Mouse (Mus musculus): ENCODE data around the gene Mapt.
"Not testable (repeated sequence)": the region's sequence is repeated elsewhere in the genome, so short reads cannot be mapped to it uniquely, and the experiment has no call there.

Mapt gene

GRCm38 (mm10) chr11:104231041-104231911 lies at the start of gene Mapt:
TSS of gene Mapt (plus strand) at chr11:104231390.
- DNase-seq (ENCODE audit: low read depth, low spot score): peak; percentile 83

GRCm38 (mm10) chr11:104182141-104182540 lies 49.0 kb upstream of the Mapt start:
- DNase-seq (ENCODE audit: low read depth, low spot score): no peak

- DNase-seq (ENCODE audit: low read depth, low spot score): no peak
Observed at GRCm38 (mm10) chr11:104186135-104186836, 44.9 kb upstream of the Mapt start, which contains the start of gene Sppl2c. TSS of gene Sppl2c (plus strand) at chr11:104186327.

- DNase-seq (ENCODE audit: low read depth, low spot score): no peak
Observed at GRCm38 (mm10) chr11:104186837-104187150, 44.4 kb upstream of the Mapt start.

- DNase-seq (ENCODE audit: low read depth, low spot score): no peak
Observed at GRCm38 (mm10) chr11:104187766-104188165, 43.4 kb upstream of the Mapt start.

- no peak for DNase-seq (ENCODE audit: low read depth, low spot score)
Observed at GRCm38 (mm10) chr11:104190008-104190407, 41.2 kb upstream of the Mapt start.

GRCm38 (mm10) chr11:104195382-104195781 lies 35.8 kb upstream of the Mapt start:
- no peak for DNase-seq (ENCODE audit: low read depth, low spot score)

- peak; percentile 79 for DNase-seq (ENCODE audit: low read depth, low spot score)
Observed at GRCm38 (mm10) chr11:104195791-104196190, 35.4 kb upstream of the Mapt start.

GRCm38 (mm10) chr11:104197861-104198260 lies 33.3 kb upstream of the Mapt start:
- peak; percentile 35 for DNase-seq (ENCODE audit: low read depth, low spot score)

- no peak for DNase-seq (ENCODE audit: low read depth, low spot score)
Observed at GRCm38 (mm10) chr11:104203271-104203670, 27.9 kb upstream of the Mapt start.

- no peak for DNase-seq (ENCODE audit: low read depth, low spot score)
Observed at GRCm38 (mm10) chr11:104206573-104206972, 24.6 kb upstream of the Mapt start.

- DNase-seq (ENCODE audit: low read depth, low spot score): no peak
Observed at GRCm38 (mm10) chr11:104209041-104209440, 22.1 kb upstream of the Mapt start.

- DNase-seq (ENCODE audit: low read depth, low spot score): no peak
Observed at GRCm38 (mm10) chr11:104211251-104211650, 19.9 kb upstream of the Mapt start.

- DNase-seq (ENCODE audit: low read depth, low spot score): not testable (repeated sequence)
Observed at GRCm38 (mm10) chr11:104214128-104214527, 17.1 kb upstream of the Mapt start.

- no peak for DNase-seq (ENCODE audit: low read depth, low spot score)
Observed at GRCm38 (mm10) chr11:104218075-104218474, 13.1 kb upstream of the Mapt start.

GRCm38 (mm10) chr11:104220291-104220690 lies 10.9 kb upstream of the Mapt start:
- DNase-seq (ENCODE audit: low read depth, low spot score): no peak

- no peak for DNase-seq (ENCODE audit: low read depth, low spot score)
Observed at GRCm38 (mm10) chr11:104221751-104222150, 9.4 kb upstream of the Mapt start.

GRCm38 (mm10) chr11:104223301-104223700 lies 7.9 kb upstream of the Mapt start:
- DNase-seq (ENCODE audit: low read depth, low spot score): no peak

GRCm38 (mm10) chr11:104229391-104229790 lies 1.8 kb upstream of the Mapt start:
- DNase-seq (ENCODE audit: low read depth, low spot score): no peak

- DNase-seq (ENCODE audit: low read depth, low spot score): no peak
Observed at GRCm38 (mm10) chr11:104230066-104230778, 968 bp upstream of the Mapt start.

GRCm38 (mm10) chr11:104232141-104233061 lies 1.2 kb downstream of the Mapt start:
- DNase-seq (ENCODE audit: low read depth, low spot score): no peak
